Mouse (Mus musculus) heart, adult 8-10 months (tissue): Measurements from ENCODE around the gene Hnrnpdl. TPM values are rescaled to one million over a fixed set of nuclear protein-coding genes. Genes with fewer than 3 reads are reported as not detected.
A peak's percentile ranks its signal among the peaks of the same experiment; 100 is the strongest.

Experiments
- DNase-seq: peaks from one replicate; pipeline ENCODE4 v3.0.0; 2022; ENCODE audit warnings: low spot score
- total RNA-seq, 4 experiments: library from RNA; stranded (reverse); gene quantifications; 2 replicates each; pipeline ENCODE4 v1.2.4; 2022

The Hnrnpdl gene
- total RNA-seq, 4 experiments from 2014 or later, result 43.4 to 74.6 (median 60.0) TPM

- no peak for DNase-seq
Observed at GRCm38 (mm10) chr5:100047143-100047640, 7.7 kb upstream of the Hnrnpdl start.

GRCm38 (mm10) chr5:100046096-100046495, 6.6 kb upstream of the Hnrnpdl start:
- no peak for DNase-seq

DNA sequence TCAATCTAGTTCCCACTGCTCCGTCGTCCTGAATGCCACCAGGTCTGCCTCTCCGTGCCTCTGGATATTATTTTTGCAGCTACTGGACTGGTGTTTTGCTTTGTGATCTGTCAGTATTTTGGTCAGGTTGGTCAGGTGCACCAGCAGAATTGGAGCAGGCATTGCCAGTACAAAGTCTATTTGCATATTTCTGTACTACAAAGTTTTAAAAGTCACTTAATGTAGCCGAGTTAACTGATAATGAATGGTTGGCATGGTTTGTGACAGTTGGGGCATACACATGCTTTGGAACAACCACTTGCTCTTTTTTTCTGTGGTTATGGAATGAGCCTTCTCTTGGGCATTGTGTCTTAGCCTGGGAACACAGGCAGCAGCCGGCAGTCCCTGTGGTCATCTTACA, 5.2 kb upstream of the Hnrnpdl start:
- no peak for DNase-seq

GRCm38 (mm10) chr5:100044030-100044429, 4.6 kb upstream of the Hnrnpdl start:
- no peak for DNase-seq

- peak; percentile 31 for DNase-seq
Observed at GRCm38 (mm10) chr5:100043361-100043760, 3.9 kb upstream of the Hnrnpdl start.

GRCm38 (mm10) chr5:100042467-100042866, 3.0 kb upstream of the Hnrnpdl start:
- no peak for DNase-seq

- DNase-seq, result no peak
Observed at GRCm38 (mm10) chr5:100041272-100041671, 1.8 kb upstream of the Hnrnpdl start.

DNA sequence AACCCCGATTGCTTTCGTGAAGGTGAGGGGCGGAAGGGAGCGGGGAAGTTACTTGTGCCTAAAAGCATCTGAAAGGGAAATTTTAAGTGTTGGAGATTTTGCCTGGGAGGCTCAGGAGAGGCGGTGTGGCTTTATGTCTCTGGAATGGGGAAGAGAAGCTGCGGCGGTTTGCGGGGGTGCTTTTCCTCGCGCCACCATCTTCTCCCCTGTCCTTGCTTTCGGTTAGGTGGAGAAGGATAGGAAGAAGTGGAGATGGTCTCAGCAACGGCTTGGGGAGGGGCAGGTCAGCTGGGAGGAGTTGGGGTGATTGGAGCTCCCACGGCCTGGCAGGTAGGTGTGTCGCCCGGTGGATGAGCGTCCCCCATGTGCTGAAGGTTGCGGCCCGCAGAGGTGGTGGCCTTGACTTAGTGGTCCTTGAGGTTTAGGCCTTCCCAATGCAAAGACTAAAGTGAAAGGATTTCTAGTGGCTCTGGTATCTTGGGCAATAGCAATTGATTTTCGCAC, 869 bp upstream of the Hnrnpdl start:
- DNase-seq, result peak; percentile 40

DNA sequence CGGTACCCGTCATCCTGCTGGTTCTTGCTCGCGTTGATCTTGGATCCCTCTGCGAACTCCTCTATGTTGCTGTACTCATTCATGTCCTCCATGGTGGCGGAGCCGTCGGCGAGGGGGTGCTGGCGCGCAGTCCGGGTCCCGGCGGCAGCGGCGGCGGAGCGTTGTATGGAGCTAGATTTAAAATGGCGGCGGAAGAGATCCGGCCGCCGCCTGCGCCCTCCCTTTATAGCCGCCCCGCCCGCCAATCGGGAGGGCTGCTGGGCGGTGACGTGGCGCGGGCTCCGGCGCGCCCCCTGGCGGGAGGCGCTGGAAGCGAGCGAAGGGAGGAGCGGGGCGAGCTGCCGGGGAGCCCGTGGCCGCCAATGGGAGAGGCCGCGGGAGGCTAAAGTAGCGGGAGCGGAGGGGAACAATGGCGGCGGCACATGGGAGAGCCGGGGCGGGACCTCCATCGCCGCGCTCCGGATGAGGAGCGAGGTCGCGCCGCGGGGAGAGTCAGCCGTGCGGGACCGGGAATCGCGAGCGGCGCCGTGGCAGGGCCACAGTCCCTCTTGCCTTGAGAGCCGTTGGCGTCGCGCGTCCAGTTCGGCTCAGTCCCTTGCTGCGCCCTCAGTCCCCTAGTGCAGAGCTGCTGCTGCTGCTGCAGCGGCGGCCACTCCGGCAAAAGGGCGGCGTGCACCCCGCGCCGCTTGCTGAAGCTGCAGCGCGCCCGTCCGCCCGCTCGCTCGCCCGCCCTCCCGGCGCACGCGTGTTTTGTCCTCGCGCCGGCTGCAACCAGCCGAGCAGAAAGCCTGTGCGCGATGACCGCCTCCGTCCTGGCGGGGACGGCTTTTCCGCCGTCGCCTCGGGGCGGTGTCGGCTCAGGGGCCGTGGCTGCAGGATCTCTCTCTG, 506 bp downstream of the Hnrnpdl start:
- DNase-seq, result peak; percentile 94

GRCm38 (mm10) chr5:100037965-100038713, 1.3 kb downstream of the Hnrnpdl start:
- peak; percentile 80 for DNase-seq

- DNase-seq, result no peak
Observed at GRCm38 (mm10) chr5:100036681-100037080, 2.8 kb downstream of the Hnrnpdl start.

DNA sequence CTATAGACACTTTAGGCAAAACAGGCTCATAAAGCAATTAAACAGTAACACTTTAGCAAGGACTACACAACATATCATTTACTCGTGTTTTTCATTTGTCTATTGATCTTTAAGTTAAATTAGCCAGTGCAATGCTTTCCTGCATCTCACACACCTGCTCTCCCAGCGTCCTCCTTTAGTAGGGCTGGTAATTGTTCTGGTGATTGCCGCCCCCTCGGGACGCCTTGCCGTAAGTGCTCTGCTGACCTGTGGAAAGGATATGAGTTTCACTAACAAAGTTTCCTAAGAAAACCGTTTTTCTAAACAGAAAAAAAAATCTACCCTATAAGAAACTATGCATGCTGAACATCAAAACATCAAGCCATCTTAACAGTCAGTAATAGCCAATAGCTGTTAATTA, 3.5 kb downstream of the Hnrnpdl start:
- DNase-seq, result no peak

- DNase-seq, result no peak
Observed at GRCm38 (mm10) chr5:100032646-100033045, 6.8 kb downstream of the Hnrnpdl start.

- DNase-seq, result no peak
Observed at GRCm38 (mm10) chr5:100032107-100032506, 7.4 kb downstream of the Hnrnpdl start.

DNA sequence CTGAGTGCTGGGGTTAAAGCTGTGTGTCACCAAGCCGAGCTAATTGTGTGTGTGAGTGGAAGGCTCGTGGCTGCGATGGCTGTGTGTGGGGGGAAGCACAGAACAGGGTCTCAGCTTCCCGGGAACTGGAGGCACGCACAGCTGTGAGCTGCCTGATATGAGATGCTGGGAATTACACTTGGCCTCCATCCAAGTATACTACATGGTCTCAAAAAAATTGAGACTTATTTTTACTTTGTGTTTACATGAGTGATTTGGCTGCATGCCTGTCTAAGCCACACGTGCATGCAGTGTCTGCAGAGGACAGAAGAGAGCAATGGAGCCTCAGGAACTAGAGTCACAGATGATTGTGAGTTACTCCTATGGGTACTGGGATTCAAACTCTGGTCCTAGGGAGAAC, 9.4 kb downstream of the Hnrnpdl start:
- DNase-seq, result peak; percentile 31

GRCm38 (mm10) chr5:100024868-100025267, 14.6 kb downstream of the Hnrnpdl start:
- DNase-seq, result no peak

GRCm38 (mm10) chr5:100024403-100024802, 15.1 kb downstream of the Hnrnpdl start:
- DNase-seq, result no peak

DNA sequence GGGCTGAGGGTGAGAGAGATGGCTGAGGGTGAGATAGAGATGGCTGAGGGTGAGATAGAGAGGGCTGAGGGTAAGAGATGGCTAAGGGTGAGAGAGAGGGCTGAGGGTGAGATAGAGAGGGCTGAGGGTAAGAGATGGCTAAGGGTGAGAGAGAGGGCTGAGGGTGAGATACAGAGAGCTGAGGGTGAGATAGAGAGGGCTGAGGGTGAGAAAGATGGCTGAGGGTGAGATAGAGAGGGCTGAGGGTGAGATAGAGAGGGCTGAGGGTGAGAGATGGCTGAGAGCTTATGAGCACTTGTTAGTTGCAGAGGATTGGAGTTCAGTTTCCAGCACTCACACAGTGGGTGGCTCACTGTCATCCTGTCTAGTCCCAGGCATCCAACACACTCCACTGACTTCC, 19.4 kb downstream of the Hnrnpdl start:
- DNase-seq, result no peak

DNA sequence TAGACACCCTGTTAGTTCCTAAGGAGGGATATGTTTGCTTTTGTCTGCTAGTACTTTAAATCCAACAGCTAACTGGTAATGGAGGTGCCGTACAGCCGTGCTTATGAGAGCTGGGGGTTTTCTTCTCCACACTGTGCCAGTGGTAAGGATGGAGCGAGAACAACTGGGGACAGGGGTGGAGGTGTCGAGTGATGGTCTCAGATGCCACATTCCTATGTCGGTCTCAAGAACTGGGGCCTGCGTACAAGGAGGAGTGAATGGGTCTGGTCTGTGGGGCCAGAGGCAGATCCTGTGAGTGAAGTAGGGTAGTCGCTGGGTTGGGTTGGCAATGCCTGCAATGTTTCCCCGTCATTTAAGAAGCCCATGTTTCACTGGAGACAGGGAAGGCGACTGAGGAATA, 26.9 kb downstream of the Hnrnpdl start:
- DNase-seq, result no peak

DNA sequence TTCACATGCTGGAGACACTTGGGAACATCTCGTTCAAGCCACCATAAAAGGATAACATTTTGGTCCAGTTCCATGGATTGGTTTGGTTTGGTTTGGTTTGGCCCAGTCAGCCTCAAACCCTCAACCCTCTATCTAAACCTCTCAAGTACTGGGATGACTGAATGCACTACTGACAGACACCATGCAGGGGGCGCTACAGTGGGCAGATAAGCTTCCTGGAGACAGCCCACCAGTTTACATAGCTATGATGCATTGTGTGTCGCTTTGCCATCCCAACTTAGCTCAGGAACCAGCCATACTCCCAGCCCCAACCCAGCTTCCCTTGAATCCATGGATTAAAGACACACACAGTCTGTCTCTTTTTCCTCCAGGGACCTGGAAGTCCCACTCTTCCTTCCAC, 31.0 kb downstream of the Hnrnpdl start:
- DNase-seq, result no peak

DNA sequence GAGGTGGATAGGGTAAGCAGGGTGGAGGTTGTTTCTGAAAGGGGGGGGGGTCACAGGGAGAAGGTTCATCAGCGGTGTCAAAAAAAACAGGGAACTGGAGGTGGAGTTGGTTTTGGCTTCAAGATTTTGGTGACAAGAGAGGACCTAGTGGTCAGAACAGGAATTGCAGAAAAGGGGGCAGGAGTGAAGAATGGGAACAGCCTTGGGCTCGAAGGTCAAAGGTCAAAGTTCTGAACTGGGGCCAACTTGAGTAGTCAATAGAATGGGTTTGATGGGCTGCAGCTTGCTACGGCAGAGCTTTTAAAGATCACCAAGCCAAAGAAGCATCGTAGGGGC, 32.5 kb downstream of the Hnrnpdl start:
- no peak for DNase-seq

DNA sequence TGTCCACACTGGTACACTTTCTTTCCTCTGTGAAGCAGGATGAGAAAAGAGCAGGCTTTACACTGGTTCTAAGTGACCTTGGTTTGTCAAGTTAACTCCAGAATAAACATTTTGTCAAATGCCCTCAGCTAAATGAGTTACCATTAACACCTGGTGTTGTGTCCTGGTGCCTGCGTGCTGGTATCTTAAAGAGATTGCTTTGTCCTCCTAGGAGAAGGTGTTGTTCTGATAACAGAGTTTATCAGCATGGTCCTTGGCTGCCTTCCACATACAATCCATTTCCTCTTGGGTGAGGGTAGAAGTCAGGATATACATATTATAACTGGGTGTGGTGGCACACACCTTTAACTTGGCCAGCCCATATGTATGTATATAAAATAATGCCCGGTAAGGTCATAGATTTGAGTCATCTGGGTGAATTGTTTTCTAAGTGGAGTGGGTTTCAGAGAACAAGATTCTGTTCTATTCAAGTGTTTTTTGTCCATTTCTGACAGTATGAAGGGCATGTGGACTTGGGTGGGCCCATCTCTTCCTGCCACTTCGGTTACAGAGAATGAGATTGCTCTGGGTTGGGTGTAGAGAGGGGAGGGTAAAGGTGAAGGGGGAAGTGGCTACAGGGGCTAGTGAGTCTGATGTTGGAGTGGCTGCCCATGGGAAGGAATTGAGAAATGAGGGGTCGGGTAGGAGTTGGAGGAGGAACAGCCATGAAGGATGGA, 33.0 kb downstream of the Hnrnpdl start:
- DNase-seq, result no peak
